Mouse (Mus musculus): ENCODE measurements around the gene Zbtb9. TPM values are rescaled to one million over a fixed set of nuclear protein-coding genes. Genes with fewer than 3 reads are reported as not detected.

The Zbtb9 gene
- polyA plus RNA-seq, 1 experiment from 2014 or later, result 19.9 TPM

GRCm38 (mm10) chr17:26985503-26986179 lies 12.7 kb downstream of the Zbtb9 start:
- 57% methylated on average over 10 of the region's 10 CpGs for WGBS
- ATAC-seq (ENCODE audit: low FRiP score, low TSS enrichment), result no peak
- Histone ChIP-seq H3K9me3 (ENCODE audit: low read length) (no peaks in the 10 kb centered on the region), H3K36me3 (ENCODE audit: insufficient read depth, low read length) (peaks cover 4% of the 10 kb centered on the region; the same call in 1 of the 2 replicates), H3K9ac (replicated peaks; ENCODE audit: low read length) (no peak overlapping the region), H3K4me3 (ENCODE audit: low read length) (no peak overlapping the region), H3K27ac (ENCODE audit: low read length) (no peak overlapping the region), H3K27me3 (ENCODE audit: insufficient read depth, low read length) (no peaks in the 10 kb centered on the region), H3K4me1 (ENCODE audit: insufficient read depth, low read length) (no peaks in the 10 kb centered on the region), H3K4me2 (replicated peaks; ENCODE audit: low read depth, low read length) (no peak overlapping the region)

- Histone ChIP-seq H3K4me1 (ENCODE audit: insufficient read depth, low read length) (0 out of 2 replicates have a peak, but pooled peaks cover 4% of the 10 kb centered on the region), H3K4me2 (replicated peaks; ENCODE audit: low read depth, low read length) (no peak overlapping the region), H3K27me3 (ENCODE audit: insufficient read depth, low read length) (no peaks in the 10 kb centered on the region)
Observed at GRCm38 (mm10) chr17:26990521-26990920, 17.6 kb downstream of the Zbtb9 start.

GRCm38 (mm10) chr17:26994410-26994809 lies 21.4 kb downstream of the Zbtb9 start:
- no peak overlapping the region for H3K9ac ChIP-seq (replicated peaks; ENCODE audit: low read length)
- no peaks in the 10 kb centered on the region for H3K36me3 ChIP-seq (ENCODE audit: insufficient read depth, low read length)
- no peaks in the 10 kb centered on the region for H3K27me3 ChIP-seq (ENCODE audit: insufficient read depth, low read length)
- ATAC-seq (ENCODE audit: low FRiP score, low TSS enrichment), result 0 out of 2 replicates have a peak, but pooled peaks have one; percentile 12
- no peak overlapping the region for H3K4me3 ChIP-seq (ENCODE audit: low read length)
- no peaks in the 10 kb centered on the region for H3K9me3 ChIP-seq (ENCODE audit: low read length)
- 51% methylated on average over 14 of the region's 14 CpGs for WGBS
- H3K4me1 ChIP-seq (ENCODE audit: insufficient read depth, low read length), result 0 out of 2 replicates have a peak, but pooled peaks cover 4% of the 10 kb centered on the region
- H3K4me2 ChIP-seq (replicated peaks; ENCODE audit: low read depth, low read length), result no peak overlapping the region
- H3K27ac ChIP-seq (ENCODE audit: low read length), result 0 out of 2 replicates have a peak overlapping the region, but pooled peaks have one; percentile 13

More at GRCm38 (mm10) chr17:26990521-26990920, 17.6 kb downstream of the Zbtb9 start:
- Histone ChIP-seq H3K9me3 (ENCODE audit: low read length) (no peaks in the 10 kb centered on the region), H3K36me3 (ENCODE audit: insufficient read depth, low read length) (no peaks in the 10 kb centered on the region), H3K27ac (ENCODE audit: low read length) (no peak overlapping the region), H3K4me3 (ENCODE audit: low read length) (no peak overlapping the region), H3K9ac (replicated peaks; ENCODE audit: low read length) (no peak overlapping the region)
- ATAC-seq (ENCODE audit: low FRiP score, low TSS enrichment), result no peak

GRCm38 (mm10) chr17:26995006-26995405 lies 22.0 kb downstream of the Zbtb9 start:
- no peaks in the 10 kb centered on the region for H3K27me3 ChIP-seq (ENCODE audit: insufficient read depth, low read length)
- no peak overlapping the region for H3K4me3 ChIP-seq (ENCODE audit: low read length)
- WGBS, result 75% methylated on average over 6 of the region's 6 CpGs
- H3K4me2 ChIP-seq (replicated peaks; ENCODE audit: low read depth, low read length), result no peak overlapping the region
- ATAC-seq (ENCODE audit: low FRiP score, low TSS enrichment), result no peak
- peak overlapping the region; percentile 18; the same call in 1 of the 2 replicates for H3K27ac ChIP-seq (ENCODE audit: low read length)
- 0 out of 2 replicates have a peak, but pooled peaks cover 4% of the 10 kb centered on the region for H3K4me1 ChIP-seq (ENCODE audit: insufficient read depth, low read length)
- no peaks in the 10 kb centered on the region for H3K36me3 ChIP-seq (ENCODE audit: insufficient read depth, low read length)
- no peak overlapping the region for H3K9ac ChIP-seq (replicated peaks; ENCODE audit: low read length)
- H3K9me3 ChIP-seq (ENCODE audit: low read length), result no peaks in the 10 kb centered on the region

GRCm38 (mm10) chr17:26995562-26995961 lies 22.6 kb downstream of the Zbtb9 start:
- no peaks in the 10 kb centered on the region for H3K9me3 ChIP-seq (ENCODE audit: low read length)
- no peaks in the 10 kb centered on the region for H3K27me3 ChIP-seq (ENCODE audit: insufficient read depth, low read length)
- no peak overlapping the region for H3K27ac ChIP-seq (ENCODE audit: low read length)
- no peak for ATAC-seq (ENCODE audit: low FRiP score, low TSS enrichment)
- H3K4me3 ChIP-seq (ENCODE audit: low read length), result no peak overlapping the region
- no peaks in the 10 kb centered on the region for H3K36me3 ChIP-seq (ENCODE audit: insufficient read depth, low read length)
- WGBS, result 71% methylated on average over 8 of the region's 8 CpGs
- H3K4me2 ChIP-seq (replicated peaks; ENCODE audit: low read depth, low read length), result no peak overlapping the region
- H3K9ac ChIP-seq (replicated peaks; ENCODE audit: low read length), result no peak overlapping the region
- 0 out of 2 replicates have a peak, but pooled peaks cover 4% of the 10 kb centered on the region for H3K4me1 ChIP-seq (ENCODE audit: insufficient read depth, low read length)

GRCm38 (mm10) chr17:26997661-26998060 lies 24.7 kb downstream of the Zbtb9 start:
- no peak for ATAC-seq (ENCODE audit: low FRiP score, low TSS enrichment)
- no peak overlapping the region for H3K4me3 ChIP-seq (ENCODE audit: low read length)

GRCm38 (mm10) chr17:26998283-26998682 lies 25.3 kb downstream of the Zbtb9 start:
- H3K4me2 ChIP-seq (replicated peaks; ENCODE audit: low read depth, low read length), result no peak overlapping the region
- 0 out of 2 replicates have a peak, but pooled peaks cover 4% of the 10 kb centered on the region for H3K4me1 ChIP-seq (ENCODE audit: insufficient read depth, low read length)
- ATAC-seq (ENCODE audit: low FRiP score, low TSS enrichment), result no peak
- H3K4me3 ChIP-seq (ENCODE audit: low read length), result no peak overlapping the region
- H3K36me3 ChIP-seq (ENCODE audit: insufficient read depth, low read length), result no peaks in the 10 kb centered on the region
- no peaks in the 10 kb centered on the region for H3K9me3 ChIP-seq (ENCODE audit: low read length)
- 89% methylated on average over 15 of the region's 15 CpGs for WGBS
- H3K27me3 ChIP-seq (ENCODE audit: insufficient read depth, low read length), result no peaks in the 10 kb centered on the region
- no peak overlapping the region for H3K9ac ChIP-seq (replicated peaks; ENCODE audit: low read length)
- no peak overlapping the region for H3K27ac ChIP-seq (ENCODE audit: low read length)

More at GRCm38 (mm10) chr17:26997661-26998060, 24.7 kb downstream of the Zbtb9 start:
- Histone ChIP-seq H3K9ac (replicated peaks; ENCODE audit: low read length) (no peak overlapping the region), H3K4me1 (ENCODE audit: insufficient read depth, low read length) (0 out of 2 replicates have a peak, but pooled peaks cover 4% of the 10 kb centered on the region), H3K36me3 (ENCODE audit: insufficient read depth, low read length) (no peaks in the 10 kb centered on the region), H3K9me3 (ENCODE audit: low read length) (no peaks in the 10 kb centered on the region), H3K27me3 (ENCODE audit: insufficient read depth, low read length) (no peaks in the 10 kb centered on the region), H3K27ac (ENCODE audit: low read length) (no peak overlapping the region), H3K4me2 (replicated peaks; ENCODE audit: low read depth, low read length) (no peak overlapping the region)
- WGBS, result 72% methylated on average over 4 of the region's 4 CpGs

- H3K4me2 ChIP-seq (replicated peaks; ENCODE audit: low read depth, low read length), result 0 out of 2 replicates have a peak overlapping the region, but pooled peaks have one; percentile 2
- H3K36me3 ChIP-seq (ENCODE audit: insufficient read depth, low read length), result no peaks in the 10 kb centered on the region
- no peak overlapping the region for H3K4me3 ChIP-seq (ENCODE audit: low read length)
- ATAC-seq (ENCODE audit: low FRiP score, low TSS enrichment), result no peak
- H3K4me1 ChIP-seq (ENCODE audit: insufficient read depth, low read length), result 0 out of 2 replicates have a peak, but pooled peaks cover 1% of the 10 kb centered on the region
- WGBS, result 62% methylated on average over 12 of the region's 12 CpGs
- no peak overlapping the region for H3K9ac ChIP-seq (replicated peaks; ENCODE audit: low read length)
- H3K27ac ChIP-seq (ENCODE audit: low read length), result no peak overlapping the region
- H3K9me3 ChIP-seq (ENCODE audit: low read length), result peaks cover 5% of the 10 kb centered on the region; the same call in 1 of the 2 replicates
- H3K27me3 ChIP-seq (ENCODE audit: insufficient read depth, low read length), result no peaks in the 10 kb centered on the region
Observed at GRCm38 (mm10) chr17:26999996-27000395, 27.0 kb downstream of the Zbtb9 start.

GRCm38 (mm10) chr17:27001151-27001550 lies 28.2 kb downstream of the Zbtb9 start:
- H3K4me3 ChIP-seq (ENCODE audit: low read length), result no peak overlapping the region
- no peaks in the 10 kb centered on the region for H3K27me3 ChIP-seq (ENCODE audit: insufficient read depth, low read length)
- H3K9me3 ChIP-seq (ENCODE audit: low read length), result peaks cover 5% of the 10 kb centered on the region; the same call in 1 of the 2 replicates
- no peak overlapping the region for H3K9ac ChIP-seq (replicated peaks; ENCODE audit: low read length)
- 79% methylated on average over 7 of the region's 7 CpGs for WGBS
- no peaks in the 10 kb centered on the region for H3K4me1 ChIP-seq (ENCODE audit: insufficient read depth, low read length)
- H3K36me3 ChIP-seq (ENCODE audit: insufficient read depth, low read length), result no peaks in the 10 kb centered on the region
- H3K27ac ChIP-seq (ENCODE audit: low read length), result no peak overlapping the region
- H3K4me2 ChIP-seq (replicated peaks; ENCODE audit: low read depth, low read length), result no peak overlapping the region
- no peak for ATAC-seq (ENCODE audit: low FRiP score, low TSS enrichment)

GRCm38 (mm10) chr17:27001889-27002288 lies 28.9 kb downstream of the Zbtb9 start:
- Histone ChIP-seq H3K9ac (replicated peaks; ENCODE audit: low read length) (no peak overlapping the region), H3K27me3 (ENCODE audit: insufficient read depth, low read length) (no peaks in the 10 kb centered on the region), H3K36me3 (ENCODE audit: insufficient read depth, low read length) (no peaks in the 10 kb centered on the region), H3K4me3 (ENCODE audit: low read length) (no peak overlapping the region), H3K27ac (ENCODE audit: low read length) (no peak overlapping the region), H3K4me2 (replicated peaks; ENCODE audit: low read depth, low read length) (no peak overlapping the region), H3K9me3 (ENCODE audit: low read length) (peaks cover 5% of the 10 kb centered on the region; the same call in 1 of the 2 replicates), H3K4me1 (ENCODE audit: insufficient read depth, low read length) (no peaks in the 10 kb centered on the region)
- WGBS, result 57% methylated on average over 6 of the region's 6 CpGs
- no peak for ATAC-seq (ENCODE audit: low FRiP score, low TSS enrichment)

Data from kidney, embryonic 16.5 days (tissue).